Mouse (Mus musculus) cerebellum, adult 2 months (tissue): Measurements from ENCODE around the gene Slco1b2.

ENCODE experiments used
- CTCF ChIP-seq: fragments of 200-500 bp; IDR thresholded peaks from 2 replicates; pipeline ENCODE4 v1.5.1; 2011; ENCODE audit warnings: low read depth, mild to moderate bottlenecking, control low read depth, low read length, moderate library complexity, borderline replicate concordance; ENCODE audit not compliant: insufficient read depth
- POLR2A ChIP-seq: fragments of 200-500 bp; IDR thresholded peaks from 2 replicates; pipeline ENCODE4 v1.6.1; 2011; ENCODE audit warnings: low read length, control low read depth, borderline replicate concordance; ENCODE audit not compliant: insufficient read depth

DNA sequence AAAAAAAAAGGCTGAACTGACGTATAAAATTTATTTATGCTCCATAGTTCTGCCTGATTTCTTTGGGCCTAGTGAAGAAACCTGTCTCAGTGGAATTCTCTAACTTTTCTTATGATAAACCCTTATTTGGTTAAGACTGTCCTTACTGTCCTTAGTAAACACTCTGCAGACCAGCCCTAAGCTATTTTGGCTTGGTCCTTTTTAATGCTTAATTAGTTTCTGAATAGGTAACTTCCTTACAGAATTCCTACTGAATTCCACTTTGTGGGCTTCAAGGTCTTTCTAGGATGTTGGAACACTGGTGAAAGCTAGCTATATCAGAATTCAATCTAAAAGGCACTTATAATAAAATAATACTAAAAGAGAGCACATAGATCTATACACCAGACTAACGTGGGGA is 33.2 kb upstream of the Slco1b2 start:
- TF ChIP-seq CTCF = no peak
- no peak for TF ChIP-seq POLR2A
